Mouse (Mus musculus): Measurements from ENCODE around the gene Dnah7c. TPM values are rescaled to one million over a fixed set of nuclear protein-coding genes. Genes with fewer than 3 reads are reported as not detected.

Dnah7c gene
- polyA plus RNA-seq, 1 experiment, result 9.3 TPM

DNA sequence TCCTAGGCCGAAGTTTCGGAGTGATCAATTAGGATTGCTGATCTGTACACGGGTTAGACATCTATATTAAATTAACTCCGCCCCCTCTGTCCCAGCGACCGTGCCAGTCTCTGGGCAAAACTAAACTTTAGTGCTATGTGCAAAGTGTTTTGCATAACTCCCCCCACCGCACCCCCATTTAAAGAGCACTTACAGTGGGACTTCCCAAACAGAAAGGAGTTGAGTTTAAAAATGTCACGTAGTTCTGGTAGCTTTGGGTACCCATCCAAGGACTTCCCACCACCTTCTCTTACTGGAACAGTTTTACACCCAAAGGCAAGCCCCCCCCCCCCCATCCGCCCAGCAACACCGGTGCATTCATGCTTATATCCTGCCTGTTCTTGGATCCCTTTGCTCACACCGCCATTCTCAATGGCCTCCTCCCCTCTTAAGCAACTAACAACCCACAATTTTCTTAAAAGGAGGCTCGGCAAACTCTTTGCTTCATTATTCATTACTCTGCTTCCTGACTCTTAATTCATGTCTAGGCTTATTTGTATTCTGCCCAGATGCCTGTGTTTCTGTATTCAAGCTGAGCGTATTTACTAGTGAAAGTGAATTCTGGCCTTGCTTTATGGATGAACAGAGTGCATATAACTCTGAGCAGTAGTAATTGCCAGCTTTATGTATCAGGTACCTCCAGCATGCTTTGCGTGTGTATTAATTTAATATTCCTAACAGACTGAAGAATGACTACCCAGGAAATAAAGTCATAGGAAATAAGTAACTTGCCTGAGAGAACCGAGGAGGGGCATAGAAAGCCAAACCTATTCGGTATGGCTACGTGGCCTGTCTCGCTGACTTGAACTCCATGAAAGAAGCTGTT lies 428.9 kb downstream of the Dnah7c start:
- no peaks in the 10 kb centered on the region for H3K27me3 ChIP-seq (ENCODE audit: control insufficient read depth, insufficient read depth, low read length)
- H3K4me3 ChIP-seq (ENCODE audit: control insufficient read depth, low read depth, low read length), result peak overlapping the region; percentile 96
- no peaks in the 10 kb centered on the region for H3K36me3 ChIP-seq (ENCODE audit: control insufficient read depth, insufficient read depth, low read length)
- H3K4me1 ChIP-seq (ENCODE audit: control insufficient read depth, insufficient read depth, low read length), result no peaks in the 10 kb centered on the region; the same call in 1 of the 2 replicates
- H3K27ac ChIP-seq (ENCODE audit: control insufficient read depth, insufficient read depth, low read depth, low read length), result peak overlapping the region; percentile 99
- TF ChIP-seq CTCF (IDR thresholded peaks at IDR 0.05; ENCODE audit: control insufficient read depth, insufficient read depth, insufficient replicate concordance, low read depth, low read length), result no peak
- TF ChIP-seq POLR2A (IDR thresholded peaks at IDR 0.05; ENCODE audit: control insufficient read depth, low read depth, low read length), result no peak

DNA sequence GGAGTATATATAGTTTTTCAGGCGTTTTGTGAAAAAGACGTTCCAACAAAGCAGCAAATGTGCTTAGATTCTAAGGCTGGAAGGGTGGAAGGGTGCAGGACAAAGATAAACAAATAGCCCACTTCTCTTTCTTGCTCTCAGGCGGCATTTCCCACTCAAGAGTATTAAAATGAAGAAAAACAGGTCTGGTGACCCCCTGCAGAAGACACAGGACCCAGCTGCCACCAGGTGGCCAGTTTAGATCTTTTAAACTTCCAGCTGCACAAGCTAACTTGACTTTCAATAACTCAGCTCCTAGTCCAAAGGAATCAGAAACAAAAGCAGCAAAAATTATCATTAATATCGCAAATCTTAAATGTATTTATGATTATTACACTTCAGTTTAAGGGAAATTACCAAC lies 431.1 kb downstream of the Dnah7c start:
- Histone ChIP-seq H3K4me1 (ENCODE audit: control insufficient read depth, insufficient read depth, low read length) (no peaks in the 10 kb centered on the region; the same call in 1 of the 2 replicates), H3K4me3 (ENCODE audit: control insufficient read depth, low read depth, low read length) (no peak overlapping the region), H3K36me3 (ENCODE audit: control insufficient read depth, insufficient read depth, low read length) (no peaks in the 10 kb centered on the region), H3K27ac (ENCODE audit: control insufficient read depth, insufficient read depth, low read depth, low read length) (no peak overlapping the region), H3K27me3 (ENCODE audit: control insufficient read depth, insufficient read depth, low read length) (no peaks in the 10 kb centered on the region)
- no peak for TF ChIP-seq CTCF (IDR thresholded peaks at IDR 0.05; ENCODE audit: control insufficient read depth, insufficient read depth, insufficient replicate concordance, low read depth, low read length)
- no peak for TF ChIP-seq POLR2A (IDR thresholded peaks at IDR 0.05; ENCODE audit: control insufficient read depth, low read depth, low read length)
